Mouse (Mus musculus) bone marrow macrophage, adult 2 months (primary cell): ENCODE measurements around the gene Anapc5.

Experiments
- CTCF ChIP-seq: IDR thresholded peaks from 2 replicates; pipeline ENCODE4 v1.5.1; 2012; ENCODE audit warnings: low read depth, mild to moderate bottlenecking, low read length, moderate library complexity
- POLR2A ChIP-seq: IDR thresholded peaks from 2 replicates; pipeline ENCODE4 v1.6.1; 2012; ENCODE audit warnings: mild to moderate bottlenecking, low read depth, low read length, borderline replicate concordance

DNA sequence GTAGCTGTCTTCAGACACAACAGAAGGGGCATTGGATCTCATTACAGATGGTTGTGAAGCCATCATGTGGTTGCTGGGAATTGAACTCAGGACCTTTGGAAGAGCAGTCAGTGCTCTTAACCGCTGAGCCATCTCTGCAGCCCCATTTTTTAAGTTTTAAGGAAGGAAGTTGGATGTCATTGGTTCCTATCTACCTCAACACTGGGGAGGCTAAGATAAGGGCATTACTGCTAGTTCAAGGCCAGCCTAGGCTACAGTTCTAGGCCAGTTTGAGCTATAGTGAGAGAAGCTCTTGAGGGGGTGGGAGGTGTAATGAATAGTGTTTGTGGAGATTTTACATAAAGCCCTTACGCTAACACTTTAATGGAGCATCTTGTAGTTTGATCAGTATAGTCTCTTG is 41.9 kb upstream of the Anapc5 start:
- TF ChIP-seq POLR2A (no peak), CTCF (no peak)
